Mouse (Mus musculus) left cerebral cortex, adult 6 months (tissue): ENCODE results near the gene A630095N17Rik. TPM values are rescaled to one million over a fixed set of nuclear protein-coding genes. Genes with fewer than 3 reads are reported as not detected.

Experiments
- long read RNA-seq, 2 experiments: library from polyadenylated mRNA; unstranded; transcript quantifications; one replicate each; pipeline ENCODE4 v2.0.0; 2019 to 2020
- polyA plus RNA-seq: library from polyadenylated mRNA; unstranded; fragments of <200 nt; fragmentation: Nextera tagmentation; gene quantifications from 2 replicates; pipeline ENCODE4 v1.2.3, GENCODE M21; 2021

Gene A630095N17Rik
- not detected in 2 replicates for polyA plus RNA-seq
- long read RNA-seq, experiment 1 = 0 reads
- long read RNA-seq, experiment 2 = 0 reads

GRCm38 (mm10) chr1:75231664-75232152 is at the start of gene A630095N17Rik:
Gene A630095N17Rik (minus strand): TSS chr1:75232102.

GRCm38 (mm10) chr1:75278228-75278627 is 46.3 kb upstream of the A630095N17Rik start, which contains the start of gene Resp18:
Gene Resp18 (minus strand): TSS chr1:75278415.

GRCm38 (mm10) chr1:75264091-75264880 is 32.4 kb upstream of the A630095N17Rik start, which contains the start of gene Ptprn:
Gene Ptprn (minus strand): TSS chr1:75264502.

GRCm38 (mm10) chr1:75236117-75237050 is 4.5 kb upstream of the A630095N17Rik start, which contains the start of gene Dnajb2:
Gene Dnajb2 (plus strand): TSS chr1:75236406.

GRCm38 (mm10) chr1:75219531-75219930 is 12.4 kb downstream of the A630095N17Rik start, which contains the start of gene Tuba4a:
Gene Tuba4a (minus strand): TSS chr1:75219865.

GRCm38 (mm10) chr1:75210136-75211087 is 21.5 kb downstream of the A630095N17Rik start, which contains the start of the genes Glb1l and Stk16:
Gene Glb1l (minus strand): TSS chr1:75210813.
Gene Stk16 (plus strand): TSS chr1:75210838.

GRCm38 (mm10) chr1:75191622-75192402 is 40.1 kb downstream of the A630095N17Rik start, which contains the start of the genes Ankzf1 and Atg9a:
Gene Ankzf1 (plus strand): TSS chr1:75192151.
Gene Atg9a (minus strand): TSS chr1:75192196.

GRCm38 (mm10) chr1:75180105-75180590 is 51.8 kb downstream of the A630095N17Rik start, which contains the start of gene Abcb6:
Gene Abcb6 (minus strand): TSS chr1:75180392.

Other genes with a start within 250 kb of the A630095N17Rik start
- gene Nhej1, start 106.9 kb downstream of the A630095N17Rik start, polyA plus RNA-seq = 4.1 and 5.2 TPM in 2 replicates
- gene Slc23a3, start 98.2 kb downstream of the A630095N17Rik start, polyA plus RNA-seq = 2.5 and 3.6 TPM in 2 replicates
- gene Cnppd1, start 89.4 kb downstream of the A630095N17Rik start, polyA plus RNA-seq = 8.7 and 17.8 TPM in 2 replicates
- 51.8 and 214 TPM in 2 replicates for gene Retreg2, start 89.3 kb downstream of the A630095N17Rik start, polyA plus RNA-seq
- 36.1 and 43.8 TPM in 2 replicates for gene Zfand2b, start 63.5 kb downstream of the A630095N17Rik start, polyA plus RNA-seq
- 10.6 and 12.0 TPM in 2 replicates for gene Abcb6, start 51.7 kb downstream of the A630095N17Rik start, polyA plus RNA-seq
- gene Ankzf1, start 40.0 kb downstream of the A630095N17Rik start, polyA plus RNA-seq = 12.1 and 13.1 TPM in 2 replicates
- gene Atg9a, start 39.9 kb downstream of the A630095N17Rik start, polyA plus RNA-seq = 44.9 and 63.6 TPM in 2 replicates
- 1.8 and 2.2 TPM in 2 replicates for gene Glb1l, start 21.3 kb downstream of the A630095N17Rik start, polyA plus RNA-seq
- gene Stk16, start 21.3 kb downstream of the A630095N17Rik start, polyA plus RNA-seq = 79.4 and 83.1 TPM in 2 replicates
- gene Tuba4a, start 12.2 kb downstream of the A630095N17Rik start, polyA plus RNA-seq = 232 and 261 TPM in 2 replicates
- gene Dnajb2, start 4.3 kb upstream of the A630095N17Rik start, polyA plus RNA-seq = 57.8 and 73.1 TPM in 2 replicates
- 113 and 159 TPM in 2 replicates for gene Ptprn, start 32.4 kb upstream of the A630095N17Rik start, polyA plus RNA-seq
- 215 and 275 TPM in 2 replicates for gene Resp18, start 46.3 kb upstream of the A630095N17Rik start, polyA plus RNA-seq
- gene Dnpep, start 85.9 kb upstream of the A630095N17Rik start, polyA plus RNA-seq = 81.6 and 92.2 TPM in 2 replicates
- gene Des, start 128.2 kb upstream of the A630095N17Rik start, polyA plus RNA-seq = 1.2 and 1.5 TPM in 2 replicates
- 46.1 and 63.7 TPM in 2 replicates for gene Speg, start 143.2 kb upstream of the A630095N17Rik start, polyA plus RNA-seq
- 27.0 and 29.7 TPM in 2 replicates for gene Gmppa, start 203.8 kb upstream of the A630095N17Rik start, polyA plus RNA-seq
- 2.7 and 3.6 TPM in 2 replicates for gene Asic4, start 218.3 kb upstream of the A630095N17Rik start, polyA plus RNA-seq
- gene Chpf, start 247.2 kb upstream of the A630095N17Rik start, polyA plus RNA-seq = 47.4 and 88.6 TPM in 2 replicates
- 52.6 and 63.4 TPM in 2 replicates for gene Tmem198, start 247.4 kb upstream of the A630095N17Rik start, polyA plus RNA-seq